Comparison of ENCODE assay signal across 27 mouse cellular contexts in the genomic region with DNA sequence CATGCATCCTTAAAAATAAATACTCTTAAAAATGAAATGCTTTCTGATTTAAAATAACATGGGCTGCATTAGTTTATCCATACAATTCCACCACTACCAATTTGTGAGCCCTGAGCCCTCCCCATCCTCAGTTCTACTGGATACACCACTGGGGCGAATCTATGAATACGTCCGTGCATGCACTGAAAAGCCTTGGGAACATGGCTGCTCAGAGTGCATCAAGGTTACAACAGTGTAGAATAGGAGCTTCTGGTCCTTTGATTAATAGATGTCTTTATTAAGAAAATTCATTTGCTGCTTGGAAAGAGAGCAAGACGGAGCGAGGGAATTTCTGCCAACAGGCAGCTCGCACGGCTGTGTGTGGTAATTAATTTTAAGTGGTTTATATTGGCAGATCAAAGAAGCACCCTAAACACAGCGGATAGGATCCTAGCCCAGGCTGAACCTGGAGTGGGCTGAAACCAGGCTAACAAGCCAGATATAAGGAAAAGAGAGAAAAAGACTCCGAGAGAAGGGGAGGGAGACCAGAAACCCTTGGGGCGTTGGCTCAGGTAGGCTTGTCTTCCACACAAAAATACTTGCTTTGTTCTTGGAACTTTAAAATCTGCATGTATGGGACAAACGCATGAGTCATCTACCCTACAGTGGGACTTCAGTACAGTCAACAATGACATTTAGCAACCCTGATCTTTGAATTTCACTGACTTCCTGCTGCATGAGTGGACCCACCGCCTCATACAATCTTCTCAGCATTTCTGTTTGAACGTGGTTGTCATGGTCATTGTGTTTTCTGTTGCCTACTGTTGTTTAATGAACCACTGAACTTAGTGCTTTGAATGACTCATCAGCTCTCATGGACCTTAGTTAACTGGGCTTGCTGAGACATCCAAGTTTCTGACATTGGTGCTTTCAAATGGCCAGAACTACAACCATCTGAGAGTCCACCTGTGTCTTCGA. TPM values are rescaled to one million over a fixed set of nuclear protein-coding genes. Genes with fewer than 3 reads are reported as not detected.
A peak's percentile ranks its signal among the peaks of the same experiment; 100 is the strongest.
DNase-seq lines count a peak whose midpoint lies in the region; ATAC-seq and TF ChIP-seq lines count a peak whose summit lies in the region.
"Had no signal": no experiment of that assay in that cellular context is flagged by ENCODE, and none has a peak within 500 bp of the region (broad histone marks: within the 10 kb centered on the region; RNA-seq: fewer than 3 reads in every experiment).

No protein-coding gene starts in this region.

- H3K4me2 ChIP-seq in forebrain, embryonic 16.5 days (ENCODE audit: low read length) = no peak overlapping the region
- no peak overlapping the region for H3K4me2 ChIP-seq in forebrain, embryonic 11.5 days (ENCODE audit: low read depth, low read length, severe bottlenecking)
- H3K4me2 ChIP-seq in intestine, postnatal 0 days (replicated peaks; ENCODE audit: low read depth) = no peak overlapping the region
- no peak overlapping the region for H3K4me2 ChIP-seq in intestine, embryonic 16.5 days (ENCODE audit: low read depth, low read length)
- no peak overlapping the region for H3K4me2 ChIP-seq in midbrain, embryonic 15.5 days
- H3K4me2 ChIP-seq: heart, embryonic 15.5 days; limb, embryonic 15.5 days; liver, embryonic 13.5 days had no signal

- H3K9me3 ChIP-seq in forebrain, embryonic 16.5 days (ENCODE audit: control insufficient read depth, low read length) = no peaks in the 10 kb centered on the region
- no peaks in the 10 kb centered on the region for H3K9me3 ChIP-seq in forebrain, embryonic 11.5 days (ENCODE audit: control insufficient read depth, low read length)
- no peaks in the 10 kb centered on the region for H3K9me3 ChIP-seq in intestine, postnatal 0 days (ENCODE audit: control insufficient read depth)
- H3K9me3 ChIP-seq in intestine, embryonic 16.5 days (ENCODE audit: control insufficient read depth, low read length) = no peaks in the 10 kb centered on the region
- H3K9me3 ChIP-seq in midbrain, embryonic 15.5 days = no peaks in the 10 kb centered on the region
- H3K9me3 ChIP-seq: heart, embryonic 15.5 days; limb, embryonic 15.5 days; liver, embryonic 13.5 days; megakaryocyte, embryonic 14.5 days had no signal

- no peaks in the 10 kb centered on the region for H3K27me3 ChIP-seq in forebrain, embryonic 16.5 days (replicated peaks; ENCODE audit: control insufficient read depth, insufficient read depth, low read length)
- H3K27me3 ChIP-seq in forebrain, embryonic 11.5 days (ENCODE audit: control insufficient read depth, insufficient read depth, low read length) = no peaks in the 10 kb centered on the region
- H3K27me3 ChIP-seq in intestine, postnatal 0 days (replicated peaks; ENCODE audit: control insufficient read depth, insufficient read depth, low read length) = no peaks in the 10 kb centered on the region
- no peaks in the 10 kb centered on the region for H3K27me3 ChIP-seq in intestine, embryonic 16.5 days (replicated peaks; ENCODE audit: control insufficient read depth, insufficient read depth, low read length)
- no peaks in the 10 kb centered on the region for H3K27me3 ChIP-seq in midbrain, embryonic 15.5 days (replicated peaks)
- H3K27me3 ChIP-seq: heart, embryonic 15.5 days; limb, embryonic 15.5 days; liver, embryonic 13.5 days had no signal

- no peaks in the 10 kb centered on the region; the same call in 1 of the 2 replicates for H3K4me1 ChIP-seq in forebrain, embryonic 16.5 days (replicated peaks; ENCODE audit: control insufficient read depth, insufficient read depth, low read length)
- no peaks in the 10 kb centered on the region for H3K4me1 ChIP-seq in forebrain, embryonic 11.5 days (replicated peaks; ENCODE audit: control insufficient read depth, insufficient read depth, low read length)
- 0 out of 2 replicates have a peak, but pooled peaks cover 5% of the 10 kb centered on the region for H3K4me1 ChIP-seq in intestine, postnatal 0 days (replicated peaks; ENCODE audit: control insufficient read depth, insufficient read depth, low read length)
- H3K4me1 ChIP-seq in intestine, embryonic 16.5 days (ENCODE audit: control insufficient read depth, insufficient read depth, low read length) = peaks cover 2% of the 10 kb centered on the region; the same call in 1 of the 2 replicates
- H3K4me1 ChIP-seq in midbrain, embryonic 15.5 days = no peaks in the 10 kb centered on the region
- H3K4me1 ChIP-seq: heart, embryonic 15.5 days; limb, embryonic 15.5 days; liver, embryonic 13.5 days had no signal

- no peak for DNase-seq in forebrain, embryonic 11.5 days (ENCODE audit: low spot score)
- DNase-seq in Muller cell, postnatal 12 days (ENCODE audit: inconsistent ontology term) = peak; percentile 68
- no peak for DNase-seq in cerebellum, postnatal 10 days
- no peak for DNase-seq in adrenal gland, adult 8-10 months
- DNase-seq: adrenal gland, postnatal 10 days; cerebellum, adult 11-12 months; cerebellum, postnatal 14 days; gastrocnemius, postnatal 10 days; kidney, adult 8-10 months; kidney, postnatal 4 days; left cerebral cortex, postnatal 4 days; liver, embryonic 13.5 days; lung, adult 18-20 months; lung, postnatal 4 days; thymus, postnatal 25 days had no signal

- peak; percentile 57; the same call in 1 of the 2 replicates for ATAC-seq in forebrain, embryonic 16.5 days
- no peak for ATAC-seq in forebrain, embryonic 11.5 days (replicated peaks; ENCODE audit: low FRiP score)
- ATAC-seq in intestine, postnatal 0 days = peak; percentile 16; the same call in 1 of the 2 replicates
- no peak for ATAC-seq in intestine, embryonic 16.5 days
- peak; percentile 58; the same call in 1 of the 2 replicates for ATAC-seq in midbrain, embryonic 15.5 days (replicated peaks)
- ATAC-seq: activated CD4-positive, CD25-positive, alpha-beta regulatory T cell, adult 4 months; inflammation-experienced regulatory T-cells, adult 6 months; lung, postnatal 0 days had no signal

- WGBS in forebrain, embryonic 16.5 days = 59% methylated on average over 14 of the region's 14 CpGs
- 89% methylated on average over 14 of the region's 14 CpGs for WGBS in forebrain, embryonic 11.5 days
- WGBS in intestine, postnatal 0 days = 78% methylated on average over 14 of the region's 14 CpGs
- 84% methylated on average over 14 of the region's 14 CpGs for WGBS in intestine, embryonic 16.5 days
- WGBS in midbrain, embryonic 15.5 days = 73% methylated on average over 14 of the region's 14 CpGs

- H3K27ac ChIP-seq in forebrain, embryonic 16.5 days (ENCODE audit: low read length) = no peak overlapping the region
- H3K27ac ChIP-seq in forebrain, embryonic 11.5 days (ENCODE audit: low read depth, low read length) = no peak overlapping the region
- H3K27ac ChIP-seq in intestine, postnatal 0 days (ENCODE audit: low read depth, low read length) = no peak overlapping the region
- H3K27ac ChIP-seq in intestine, embryonic 16.5 days (ENCODE audit: low read length) = no peak overlapping the region
- H3K27ac ChIP-seq in midbrain, embryonic 15.5 days = no peak overlapping the region
- H3K27ac ChIP-seq: heart, embryonic 15.5 days; kidney, postnatal 0 days; limb, embryonic 15.5 days; liver, embryonic 13.5 days had no signal

- no peak overlapping the region for H3K9ac ChIP-seq in forebrain, embryonic 16.5 days (replicated peaks; ENCODE audit: low read depth, low read length)
- H3K9ac ChIP-seq in forebrain, embryonic 11.5 days (ENCODE audit: low read length) = no peak overlapping the region
- no peak overlapping the region for H3K9ac ChIP-seq in intestine, postnatal 0 days (ENCODE audit: low read depth, low read length)
- no peak overlapping the region for H3K9ac ChIP-seq in intestine, embryonic 16.5 days (ENCODE audit: low read depth, low read length)
- H3K9ac ChIP-seq in midbrain, embryonic 15.5 days = no peak overlapping the region
- H3K9ac ChIP-seq: heart, embryonic 15.5 days; limb, embryonic 15.5 days; liver, embryonic 13.5 days had no signal

- TF ChIP-seq CTCF in intestine, postnatal 0 days (IDR thresholded peaks at IDR 0.05; ENCODE audit: low read depth) = no peak

- no peaks in the 10 kb centered on the region for H3K36me3 ChIP-seq in forebrain, embryonic 16.5 days (ENCODE audit: control insufficient read depth, insufficient read depth)
- H3K36me3 ChIP-seq in forebrain, embryonic 11.5 days (ENCODE audit: control insufficient read depth, insufficient read depth, low read length) = no peaks in the 10 kb centered on the region
- no peaks in the 10 kb centered on the region for H3K36me3 ChIP-seq in intestine, postnatal 0 days (ENCODE audit: control insufficient read depth, insufficient read depth)
- H3K36me3 ChIP-seq in intestine, embryonic 16.5 days (ENCODE audit: control insufficient read depth, insufficient read depth, low read length) = no peaks in the 10 kb centered on the region
- H3K36me3 ChIP-seq in midbrain, embryonic 15.5 days (replicated peaks) = no peaks in the 10 kb centered on the region
- H3K36me3 ChIP-seq: heart, embryonic 15.5 days; limb, embryonic 15.5 days; liver, embryonic 13.5 days had no signal

- no peak overlapping the region for H3K4me3 ChIP-seq in forebrain, embryonic 16.5 days (replicated peaks; ENCODE audit: low read length)
- no peak overlapping the region for H3K4me3 ChIP-seq in forebrain, embryonic 11.5 days (ENCODE audit: low read depth, low read length)
- no peak overlapping the region for H3K4me3 ChIP-seq in intestine, postnatal 0 days (ENCODE audit: low read depth, low read length)
- no peak overlapping the region for H3K4me3 ChIP-seq in intestine, embryonic 16.5 days (ENCODE audit: low read length)
- no peak overlapping the region for H3K4me3 ChIP-seq in midbrain, embryonic 15.5 days
- H3K4me3 ChIP-seq: erythroblast, embryonic 14.5 days; heart, embryonic 15.5 days; limb, embryonic 15.5 days; liver, embryonic 13.5 days; megakaryocyte, embryonic 14.5 days had no signal

RNA-seq across cellular contexts. Expression of a gene that starts 51.9 kb away (rescaled TPM):
- 90.9 and 111 TPM in 2 replicates for polyA plus RNA-seq in forebrain, embryonic 16.5 days (2015; fragmentation: Nextera tagmentation; extraction: Ambion mirVana)
- 21.7 and 26.2 TPM in 2 replicates for polyA plus RNA-seq in forebrain, embryonic 11.5 days (2014; fragmentation: Nextera tagmentation; extraction: Ambion mirVana)
- 7.9 and 11.3 TPM in 2 replicates for polyA plus RNA-seq in intestine, postnatal 0 days (2015; fragmentation: Nextera tagmentation; extraction: Ambion mirVana)
- polyA plus RNA-seq in intestine, embryonic 16.5 days (2015; fragmentation: Nextera tagmentation; extraction: Ambion mirVana) = 11.5 and 12.5 TPM in 2 replicates
- polyA plus RNA-seq in midbrain, embryonic 15.5 days (2015; fragmentation: Nextera tagmentation; extraction: Ambion mirVana) = 74.3 and 88.8 TPM in 2 replicates
- 10 to 100 TPM; 13.6 to 28.1 (median 19.6) TPM for total RNA-seq in adrenal gland, adult 8-10 months (2022)
- polyA plus RNA-seq: erythroblast, embryonic 14.5 days had no signal

Comparison
In these comparisons a context has a peak if more than half of its experiments do, and no peak if none do; other contexts are left out.
1. ATAC-seq: peak in forebrain, embryonic 16.5 days (single experiment), intestine, postnatal 0 days (single experiment) and midbrain, embryonic 15.5 days (single experiment); none in forebrain, embryonic 11.5 days (single experiment) and intestine, embryonic 16.5 days (single experiment).